Mouse (Mus musculus): ENCODE results near the gene Rbms2. TPM values are rescaled to one million over a fixed set of nuclear protein-coding genes. Genes with fewer than 3 reads are reported as not detected.
"Not testable (repeated sequence)": the region's sequence is repeated elsewhere in the genome, so short reads cannot be mapped to it uniquely, and the experiment has no call there.

The Rbms2 gene
- total RNA-seq, 1 experiment from 2014 or later: 6.9 TPM

DNA sequence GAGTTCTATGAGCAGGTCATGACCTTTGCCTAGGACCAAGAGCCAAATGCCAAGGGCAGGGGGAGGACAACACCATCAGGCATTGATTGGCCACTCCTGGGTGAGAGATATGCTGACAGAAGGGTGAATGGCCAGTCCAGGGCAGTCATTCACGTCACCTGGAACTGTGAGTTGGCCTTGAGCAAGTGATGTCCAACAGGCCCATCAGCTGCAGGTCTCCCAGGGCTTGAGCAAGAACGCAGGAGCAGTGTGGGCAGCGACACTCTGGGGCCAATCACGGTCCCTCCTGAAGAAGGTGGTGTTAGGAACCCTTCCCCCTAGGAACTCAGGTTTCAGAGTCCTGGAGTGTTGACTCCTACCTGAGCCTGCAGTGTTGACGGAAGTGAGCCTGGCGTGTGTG lies 21.8 kb upstream of the Rbms2 start:
- ATAC-seq (replicated peaks in 1 of 2; ENCODE audit: insufficient read depth in 1 of 2, low FRiP score in 2 of 2, low TSS enrichment in 1 of 2, low read depth in 1 of 2, poor library complexity in 2 of 2, severe bottlenecking in 2 of 2): no peak

GRCm38 (mm10) chr10:128194551-128195461 lies 14.7 kb upstream of the Rbms2 start:
- ATAC-seq (replicated peaks in 1 of 2; ENCODE audit: insufficient read depth in 1 of 2, low FRiP score in 2 of 2, low TSS enrichment in 1 of 2, low read depth in 1 of 2, poor library complexity in 2 of 2, severe bottlenecking in 2 of 2): peak; percentile 17 to 18; a peak in 3 of 4 replicates

GRCm38 (mm10) chr10:128194024-128194550 lies 14.0 kb upstream of the Rbms2 start, which contains the start of gene Gls2:
Gls2 (plus strand) TSS chr10:128194457.
- ATAC-seq (replicated peaks in 1 of 2; ENCODE audit: insufficient read depth in 1 of 2, low FRiP score in 2 of 2, low TSS enrichment in 1 of 2, low read depth in 1 of 2, poor library complexity in 2 of 2, severe bottlenecking in 2 of 2): peak; percentile 97 to 98

- no peak for ATAC-seq (replicated peaks in 1 of 2; ENCODE audit: insufficient read depth in 1 of 2, low FRiP score in 2 of 2, low TSS enrichment in 1 of 2, low read depth in 1 of 2, poor library complexity in 2 of 2, severe bottlenecking in 2 of 2)
These were observed 13.0 kb upstream of the Rbms2 start for GRCm38 (mm10) chr10:128193113-128193512.

- not testable (repeated sequence) for ATAC-seq (replicated peaks in 1 of 2; ENCODE audit: insufficient read depth in 1 of 2, low FRiP score in 2 of 2, low TSS enrichment in 1 of 2, low read depth in 1 of 2, poor library complexity in 2 of 2, severe bottlenecking in 2 of 2)
These were observed 12.1 kb upstream of the Rbms2 start for GRCm38 (mm10) chr10:128192030-128192766.

DNA sequence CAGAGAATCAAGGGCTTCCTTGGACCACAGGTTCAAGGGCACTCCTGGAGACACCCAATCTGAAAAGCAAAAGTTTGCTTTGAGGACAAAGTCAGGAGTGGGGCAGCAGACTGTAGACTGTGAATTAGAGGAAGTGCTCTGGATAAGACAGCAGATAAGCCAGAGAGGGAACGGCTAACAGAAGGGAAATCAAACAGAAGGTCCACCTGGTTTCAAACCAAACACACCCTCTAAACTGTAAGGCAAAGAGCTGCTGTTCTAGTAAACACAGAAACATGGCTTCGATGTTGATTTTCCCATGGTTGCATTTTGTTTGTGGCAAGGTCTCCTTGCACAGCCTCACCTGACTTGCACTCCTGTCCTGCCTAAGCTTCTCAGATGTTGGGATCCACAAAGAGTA lies 11.4 kb upstream of the Rbms2 start:
- no peak for ATAC-seq (replicated peaks in 1 of 2; ENCODE audit: insufficient read depth in 1 of 2, low FRiP score in 2 of 2, low TSS enrichment in 1 of 2, low read depth in 1 of 2, poor library complexity in 2 of 2, severe bottlenecking in 2 of 2)

GRCm38 (mm10) chr10:128188242-128188877 lies 8.3 kb upstream of the Rbms2 start:
- peak in 1 of 2 experiments; percentile 69; a peak in 1 of 4 replicates for ATAC-seq (replicated peaks in 1 of 2; ENCODE audit: insufficient read depth in 1 of 2, low FRiP score in 2 of 2, low TSS enrichment in 1 of 2, low read depth in 1 of 2, poor library complexity in 2 of 2, severe bottlenecking in 2 of 2)

DNA sequence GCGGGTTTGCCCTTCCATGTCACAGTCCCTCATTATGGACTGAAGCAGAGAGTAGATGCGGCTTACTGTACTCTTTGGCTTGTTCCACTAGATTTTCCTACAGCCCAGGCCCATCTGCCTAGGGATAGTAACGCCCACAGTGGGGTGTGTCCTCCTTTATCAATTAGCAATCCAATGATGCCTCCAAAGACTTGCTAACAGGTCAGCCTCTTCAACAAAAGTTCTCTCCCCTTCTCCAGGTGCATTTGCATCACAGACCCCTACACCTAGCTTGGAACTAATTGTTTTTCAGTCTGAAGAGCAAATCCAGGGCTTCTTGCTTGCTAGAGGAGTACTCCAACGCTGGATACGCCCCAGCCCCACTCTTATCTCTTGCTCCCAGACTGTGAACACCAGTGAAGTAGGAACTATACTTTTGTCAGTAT lies 7.1 kb upstream of the Rbms2 start:
- ATAC-seq (replicated peaks in 1 of 2; ENCODE audit: insufficient read depth in 1 of 2, low FRiP score in 2 of 2, low TSS enrichment in 1 of 2, low read depth in 1 of 2, poor library complexity in 2 of 2, severe bottlenecking in 2 of 2): no peak

GRCm38 (mm10) chr10:128185959-128186358 lies 5.9 kb upstream of the Rbms2 start:
- ATAC-seq (replicated peaks in 1 of 2; ENCODE audit: insufficient read depth in 1 of 2, low FRiP score in 2 of 2, low TSS enrichment in 1 of 2, low read depth in 1 of 2, poor library complexity in 2 of 2, severe bottlenecking in 2 of 2): peak; percentile 72 to 87; a peak in 3 of 4 replicates

DNA sequence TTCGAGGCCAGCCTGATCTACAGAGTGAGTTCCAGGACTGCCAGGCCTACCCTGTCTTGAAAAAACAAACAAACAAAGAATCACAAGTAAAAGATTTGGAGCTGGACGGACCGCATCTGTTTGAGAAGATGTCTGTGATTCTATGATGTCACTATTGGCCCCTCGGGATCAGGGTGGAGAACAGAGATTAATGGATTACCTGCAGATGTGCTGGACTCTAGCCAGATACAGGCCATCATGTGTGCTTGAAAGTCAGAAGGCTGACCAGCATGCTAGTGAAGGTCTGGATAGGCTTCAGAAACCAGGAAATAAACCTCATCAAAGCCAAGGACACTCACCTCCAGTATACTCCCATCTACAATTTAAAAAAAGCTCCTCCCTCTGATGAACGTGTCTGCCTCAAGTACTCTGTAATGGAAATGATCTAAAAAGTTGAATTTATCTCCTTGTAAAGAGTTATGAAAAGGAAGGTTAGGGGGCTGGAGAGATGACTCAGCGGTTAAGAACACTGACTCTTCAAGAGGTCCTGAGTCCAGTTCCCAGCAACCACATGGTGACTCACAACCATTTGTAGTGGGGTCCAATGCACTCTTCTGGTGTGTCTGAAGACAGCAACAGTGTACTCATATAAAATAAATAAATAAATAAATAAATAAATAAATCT lies 5.3 kb upstream of the Rbms2 start:
- no peak for ATAC-seq (replicated peaks in 1 of 2; ENCODE audit: insufficient read depth in 1 of 2, low FRiP score in 2 of 2, low TSS enrichment in 1 of 2, low read depth in 1 of 2, poor library complexity in 2 of 2, severe bottlenecking in 2 of 2)

GRCm38 (mm10) chr10:128184296-128184695 lies 4.2 kb upstream of the Rbms2 start:
- ATAC-seq (replicated peaks in 1 of 2; ENCODE audit: insufficient read depth in 1 of 2, low FRiP score in 2 of 2, low TSS enrichment in 1 of 2, low read depth in 1 of 2, poor library complexity in 2 of 2, severe bottlenecking in 2 of 2): no peak

DNA sequence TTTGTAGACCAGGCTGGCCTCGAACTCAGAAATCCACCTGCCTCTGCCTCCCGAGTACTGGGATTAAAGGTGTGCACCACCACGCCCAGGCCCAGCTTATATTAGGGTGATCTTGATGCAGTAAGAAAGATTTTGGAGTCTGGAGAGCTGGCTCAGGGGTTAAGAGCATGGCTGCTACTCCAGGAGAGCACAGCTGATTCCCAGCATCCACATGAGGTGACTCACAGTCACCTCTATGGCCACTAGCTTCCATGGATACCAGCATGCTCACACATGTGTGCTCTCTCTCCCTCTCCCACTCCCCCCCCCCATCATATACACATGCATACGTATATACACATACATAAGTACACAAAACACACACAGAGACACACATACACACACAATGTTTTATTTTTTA lies 2.8 kb downstream of the Rbms2 start:
- ATAC-seq (replicated peaks in 1 of 2; ENCODE audit: insufficient read depth in 1 of 2, low FRiP score in 2 of 2, low TSS enrichment in 1 of 2, low read depth in 1 of 2, poor library complexity in 2 of 2, severe bottlenecking in 2 of 2): no peak

- ATAC-seq (replicated peaks in 1 of 2; ENCODE audit: insufficient read depth in 1 of 2, low FRiP score in 2 of 2, low TSS enrichment in 1 of 2, low read depth in 1 of 2, poor library complexity in 2 of 2, severe bottlenecking in 2 of 2): peak; percentile 95 to 97
These were observed 3.9 kb downstream of the Rbms2 start for GRCm38 (mm10) chr10:128175996-128176755.

GRCm38 (mm10) chr10:128175302-128175701 lies 4.8 kb downstream of the Rbms2 start:
- no peak for ATAC-seq (replicated peaks in 1 of 2; ENCODE audit: insufficient read depth in 1 of 2, low FRiP score in 2 of 2, low TSS enrichment in 1 of 2, low read depth in 1 of 2, poor library complexity in 2 of 2, severe bottlenecking in 2 of 2)

DNA sequence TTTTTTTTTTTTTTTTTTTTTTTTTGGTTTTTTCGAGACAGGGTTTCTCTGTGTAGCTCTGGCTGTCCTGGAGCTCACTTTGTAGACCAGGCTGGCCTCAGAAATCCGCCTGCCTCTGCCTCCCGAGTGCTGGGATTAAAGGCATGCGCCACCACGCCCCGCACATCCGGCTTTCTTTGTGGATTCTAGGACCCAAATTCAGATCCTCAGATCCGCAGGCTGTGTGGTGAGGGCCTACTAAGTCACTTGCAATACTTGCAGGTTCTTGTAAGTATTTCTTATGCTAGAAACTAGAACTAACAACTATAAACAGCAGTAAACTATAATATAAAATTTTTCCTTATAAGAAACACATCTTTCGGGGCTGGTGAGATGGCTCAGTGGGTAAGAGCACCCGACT lies 8.7 kb downstream of the Rbms2 start:
- ATAC-seq (replicated peaks in 1 of 2; ENCODE audit: insufficient read depth in 1 of 2, low FRiP score in 2 of 2, low TSS enrichment in 1 of 2, low read depth in 1 of 2, poor library complexity in 2 of 2, severe bottlenecking in 2 of 2): not testable (repeated sequence)

GRCm38 (mm10) chr10:128167091-128167490 lies 13.0 kb downstream of the Rbms2 start:
- ATAC-seq (replicated peaks in 1 of 2; ENCODE audit: insufficient read depth in 1 of 2, low FRiP score in 2 of 2, low TSS enrichment in 1 of 2, low read depth in 1 of 2, poor library complexity in 2 of 2, severe bottlenecking in 2 of 2): no peak
